Mouse (Mus musculus) gastrocnemius, postnatal 4 days (tissue): ENCODE results near the gene Slc35f5. TPM values are rescaled to one million over a fixed set of nuclear protein-coding genes. Genes with fewer than 3 reads are reported as not detected.

Experiments used
- DNase-seq, 2 experiments: peaks; one replicate each; pipeline ENCODE4 v3.0.0; 2021 to 2022; ENCODE audit warnings: low spot score in 2 of 2, mixed read lengths in 2 of 2
- total RNA-seq, 2 experiments: library from RNA; stranded (reverse); gene quantifications; 2 replicates each; pipeline ENCODE4 v1.2.3; 2021

Slc35f5 gene
- total RNA-seq, 2 experiments from 2014 or later: 34.9 to 36.6 TPM

GRCm38 (mm10) chr1:125568126-125568525, 7.7 kb downstream of the Slc35f5 start:
- DNase-seq: no peak

- DNase-seq: no peak
Measured at GRCm38 (mm10) chr1:125574219-125574618, 13.8 kb downstream of the Slc35f5 start.

- DNase-seq: no peak
Measured at GRCm38 (mm10) chr1:125575458-125576114, 15.2 kb downstream of the Slc35f5 start.

DNA sequence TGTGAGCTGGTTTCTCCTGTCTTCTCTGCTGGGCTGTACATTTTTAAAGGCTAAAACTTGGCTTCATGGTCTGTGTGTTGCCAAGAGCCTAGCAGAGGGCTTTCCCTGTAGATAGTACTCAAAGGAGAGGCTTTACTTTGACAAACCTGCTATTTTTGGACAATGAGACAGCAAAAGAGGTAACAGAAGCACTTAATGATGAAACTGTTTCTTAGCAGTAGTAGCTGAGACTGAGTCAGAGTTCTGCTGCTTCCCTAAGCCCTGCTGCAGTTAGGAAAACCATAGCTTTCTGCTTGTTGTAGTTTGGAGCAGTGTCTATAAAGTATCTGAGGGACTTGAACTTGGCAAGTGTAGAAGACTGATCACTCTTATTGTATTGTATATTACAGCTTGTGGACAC, 16.6 kb downstream of the Slc35f5 start:
- no peak for DNase-seq

DNA sequence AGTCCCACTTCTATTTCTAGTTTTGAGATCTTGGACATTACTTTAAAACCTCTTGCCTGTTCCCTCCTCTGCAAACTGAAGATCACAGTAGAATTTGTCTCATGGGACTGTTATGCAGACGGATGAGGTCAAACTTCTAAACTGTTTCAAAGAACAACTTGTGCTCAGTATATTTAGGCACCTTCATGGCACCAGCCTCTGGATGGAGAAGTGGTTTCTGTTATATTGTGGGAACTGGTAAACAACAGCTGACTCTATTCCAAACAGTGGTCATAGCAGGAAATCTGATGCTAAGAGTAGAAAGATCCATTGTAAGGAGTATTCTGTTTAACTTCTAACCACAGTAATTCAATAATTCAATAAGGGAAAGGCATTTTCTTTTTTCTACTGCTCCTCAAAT, 17.7 kb downstream of the Slc35f5 start:
- no peak for DNase-seq

GRCm38 (mm10) chr1:125581134-125581533, 20.7 kb downstream of the Slc35f5 start:
- no peak for DNase-seq

- DNase-seq: no peak
Measured at GRCm38 (mm10) chr1:125603620-125604019, 43.2 kb downstream of the Slc35f5 start.

DNA sequence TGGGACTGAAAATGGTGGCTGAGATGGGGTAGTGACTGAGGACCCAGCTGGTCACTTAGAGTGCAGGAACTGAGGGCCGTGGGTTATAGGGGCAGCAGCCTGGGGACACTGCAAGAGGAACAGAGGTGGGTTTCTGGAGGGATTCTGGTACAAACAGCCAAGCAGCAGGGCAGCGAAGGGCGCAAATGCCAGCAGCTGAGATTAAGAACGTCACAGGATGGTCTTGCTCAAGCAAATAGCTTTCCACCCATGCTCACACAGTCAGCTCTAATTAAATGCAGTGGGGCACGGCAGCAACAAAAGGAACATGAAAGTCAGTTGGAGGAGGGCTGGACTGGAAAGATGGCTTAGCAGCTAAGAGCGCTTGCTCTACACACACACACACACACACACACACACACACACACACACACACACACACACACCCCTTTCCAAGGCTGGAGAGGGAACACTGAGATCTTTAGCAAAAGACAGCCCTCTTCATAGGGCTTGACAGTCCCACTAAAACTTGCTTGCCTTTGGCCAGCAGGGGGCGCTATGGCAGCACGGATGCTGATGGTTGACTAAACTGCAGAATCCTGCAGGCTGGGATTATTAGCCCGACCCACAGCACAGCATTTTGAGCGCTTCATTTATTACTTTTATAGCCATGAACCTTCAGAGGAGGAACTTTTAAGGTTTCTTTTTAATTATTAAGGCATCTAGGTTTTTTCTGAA, 46.9 kb downstream of the Slc35f5 start:
- peak; percentile 78 to 88 for DNase-seq

- DNase-seq: no peak
Measured at GRCm38 (mm10) chr1:125624376-125625076, 64.1 kb downstream of the Slc35f5 start.

DNA sequence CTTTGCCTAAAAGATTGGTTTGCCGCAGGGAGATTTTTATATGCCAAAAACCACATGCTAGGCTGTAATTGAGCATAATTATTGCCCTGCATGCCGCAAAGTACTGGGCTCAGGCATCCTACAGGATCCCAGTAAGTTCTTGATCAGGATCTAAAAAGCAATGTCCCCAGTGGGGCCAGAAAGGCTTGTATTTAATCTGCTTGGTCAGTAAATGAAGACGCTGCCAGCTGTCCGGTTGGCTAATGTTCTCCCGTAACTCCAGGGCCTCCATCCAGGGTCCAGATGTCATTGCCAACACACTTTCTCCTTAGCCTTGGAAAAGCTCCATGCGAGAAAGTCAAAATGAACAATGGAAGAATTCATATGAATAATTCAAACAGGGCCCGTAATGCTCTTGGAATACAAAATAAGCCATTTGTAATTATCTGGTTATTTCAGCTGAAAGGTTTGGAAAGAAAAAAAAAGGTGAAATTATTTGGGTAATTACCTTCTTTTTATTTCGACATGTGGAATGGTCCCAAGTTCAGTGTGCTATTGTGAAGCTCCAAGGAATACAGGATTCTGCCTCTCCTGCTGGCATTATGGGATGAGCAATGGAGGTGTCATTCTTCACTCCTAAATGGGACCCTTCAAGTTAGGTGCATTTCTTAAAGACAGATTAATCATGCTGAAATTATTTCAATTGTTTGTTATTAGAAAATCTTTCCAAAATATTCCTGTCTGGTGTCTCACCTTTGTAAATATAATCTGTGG, 79.3 kb downstream of the Slc35f5 start:
- DNase-seq: peak in 1 of 2 experiments; percentile 18

- no peak for DNase-seq
Measured at GRCm38 (mm10) chr1:125643643-125644042, 83.2 kb downstream of the Slc35f5 start.

Other genes starting within 250 kb of the Slc35f5 start
- 100 to 1,000 TPM; 126 TPM for gene Actr3, start 124.9 kb upstream of the Slc35f5 start, total RNA-seq
- not detected for gene Gpr39, start 116.4 kb downstream of the Slc35f5 start, total RNA-seq